Mouse (Mus musculus) adrenal gland, adult 2 months (tissue): ENCODE data around the gene Slc38a6. TPM values are rescaled to one million over a fixed set of nuclear protein-coding genes. Genes with fewer than 3 reads are reported as not detected.

Source experiments
- DNase-seq: peaks from one replicate; pipeline ENCODE4 v3.0.0; 2021
- polyA plus RNA-seq: library from polyadenylated mRNA; depleted of rRNA; stranded (reverse); fragments of >200 nt; gene quantifications from 2 replicates; pipeline ENCODE4 v1.2.3, GENCODE M21; 2012; rRNA removed
- total RNA-seq, 2 experiments: library from RNA; stranded (reverse); gene quantifications; 2 replicates each; pipeline ENCODE4 v1.2.3; 2021

Slc38a6 gene
- total and polyA plus RNA-seq, 3 experiments = 5.9 to 8.5 (median 8.3) TPM

GRCm38 (mm10) chr12:73393018-73393417 lies 106.4 kb downstream of the Slc38a6 start:
- no peak for DNase-seq

- DNase-seq = no peak
Measured at GRCm38 (mm10) chr12:73393881-73394291, 107.3 kb downstream of the Slc38a6 start.

GRCm38 (mm10) chr12:73394571-73394970 lies 108.0 kb downstream of the Slc38a6 start:
- DNase-seq = no peak

- DNase-seq = no peak
Measured at GRCm38 (mm10) chr12:73399426-73399825, 112.8 kb downstream of the Slc38a6 start.

GRCm38 (mm10) chr12:73400481-73401025 lies 114.0 kb downstream of the Slc38a6 start:
- DNase-seq = no peak

- DNase-seq = no peak
Measured at GRCm38 (mm10) chr12:73401520-73402130, 115.0 kb downstream of the Slc38a6 start.

- no peak for DNase-seq
Measured at GRCm38 (mm10) chr12:73402137-73402712, 115.6 kb downstream of the Slc38a6 start.

- no peak for DNase-seq
Measured at GRCm38 (mm10) chr12:73402851-73403665, 116.5 kb downstream of the Slc38a6 start.

Other genes with a start within 250 kb of the Slc38a6 start
- 1 to 10 TPM; 1.6 to 4.5 TPM for gene Six1, start 232.9 kb upstream of the Slc38a6 start, total RNA-seq
- gene Six1, start 232.9 kb upstream of the Slc38a6 start, polyA plus RNA-seq = 0.93 and 2.0 TPM in 2 replicates
- gene Six4, start 173.3 kb upstream of the Slc38a6 start, total RNA-seq = 1 to 10 TPM in 1 of 2 experiments, under 1 TPM in 1; 0.55 to 1.2 TPM
- gene Six4, start 173.3 kb upstream of the Slc38a6 start, polyA plus RNA-seq = 0.13 and 0.20 TPM in 2 replicates
- gene Mnat1, start 163.1 kb upstream of the Slc38a6 start, total RNA-seq = 10 to 100 TPM; 15.0 to 23.4 TPM
- gene Mnat1, start 163.1 kb upstream of the Slc38a6 start, polyA plus RNA-seq = 1.4 and 1.9 TPM in 2 replicates
- gene Trmt5, start 69 bp upstream of the Slc38a6 start, total RNA-seq = 10 to 100 TPM; 12.0 to 15.4 TPM
- gene Trmt5, start 69 bp upstream of the Slc38a6 start, polyA plus RNA-seq = 1.6 and 1.8 TPM in 2 replicates